Mouse (Mus musculus) lung, embryonic 14.5 days (tissue): ENCODE results near the gene Rsad2. TPM values are rescaled to one million over a fixed set of nuclear protein-coding genes. Genes with fewer than 3 reads are reported as not detected.
"Not testable (repeated sequence)": the region's sequence is repeated elsewhere in the genome, so short reads cannot be mapped to it uniquely, and the experiment has no call there.

Experiments
- ATAC-seq: fragments of 200-750 bp; cut with Nextera tagmentation; 2 replicates; pipeline ENCODE4 v1.8.0; 2017; ENCODE audit warnings: mild to moderate bottlenecking, moderate TSS enrichment, moderate library complexity; ENCODE audit not compliant: insufficient read depth
- DNase-seq: peaks from one replicate; pipeline ENCODE4 v3.0.0-alpha.2; 2015
- H3K27ac ChIP-seq: fragments of 300-500 bp; sonication (generic); 2 replicates; pipeline ENCODE4 v1.5.1; 2014; ENCODE audit warnings: low read depth, mild to moderate bottlenecking, moderate library complexity
- H3K27me3 ChIP-seq: fragments of 300-500 bp; sonication (generic); 2 replicates; pipeline ENCODE4 v1.6.1; 2014; ENCODE audit warnings: low read length, control low read depth; ENCODE audit not compliant: insufficient read depth
- H3K36me3 ChIP-seq: fragments of 300-500 bp; sonication (generic); 2 replicates; pipeline ENCODE4 v1.6.1; 2014; ENCODE audit warnings: control low read depth; ENCODE audit not compliant: insufficient read depth
- H3K4me1 ChIP-seq: fragments of 300-500 bp; sonication (generic); 2 replicates; pipeline ENCODE4 v1.6.1; 2014; ENCODE audit warnings: antibody characterized with exemption, control low read depth; ENCODE audit not compliant: insufficient read depth
- H3K4me2 ChIP-seq: fragments of 300-500 bp; sonication (generic); 2 replicates; pipeline ENCODE4 v1.6.1; 2014; ENCODE audit warnings: mild to moderate bottlenecking
- H3K4me3 ChIP-seq: fragments of 300-500 bp; sonication (generic); 2 replicates; pipeline ENCODE4 v1.5.1; 2014; ENCODE audit warnings: low read depth, low read length
- H3K9ac ChIP-seq: fragments of 300-500 bp; sonication (generic); 2 replicates; pipeline ENCODE4 v1.6.1; 2014
- H3K9me3 ChIP-seq: fragments of 300-500 bp; sonication (generic); 2 replicates; pipeline ENCODE4 v1.6.1; 2016; ENCODE audit warnings: low read depth, low read length, control low read depth
- CTCF ChIP-seq: IDR thresholded peaks from 2 replicates; pipeline ENCODE4 v1.5.1; 2016; ENCODE audit warnings: antibody characterized with exemption, low read depth
- WGBS: fragments of 180-500 bp; shearing (Covaris S2); extraction: QIAGEN DNeasy Blood & Tissue Kit; methylation state at CpG from one replicate; pipeline ENCODE4 v1.1.7; 2014; 5-methylcytosine and 5-hydroxymethylcytosine counted together
- polyA plus RNA-seq: library from polyadenylated mRNA; unstranded; fragments of >200 nt; fragmentation: Nextera tagmentation; extraction: Ambion mirVana; gene quantifications from 2 replicates; pipeline ENCODE4 v1.2.1, GENCODE M21; 2014

Rsad2 gene
- polyA plus RNA-seq, 1 experiment from 2014 or later, result 0.30 TPM

DNA sequence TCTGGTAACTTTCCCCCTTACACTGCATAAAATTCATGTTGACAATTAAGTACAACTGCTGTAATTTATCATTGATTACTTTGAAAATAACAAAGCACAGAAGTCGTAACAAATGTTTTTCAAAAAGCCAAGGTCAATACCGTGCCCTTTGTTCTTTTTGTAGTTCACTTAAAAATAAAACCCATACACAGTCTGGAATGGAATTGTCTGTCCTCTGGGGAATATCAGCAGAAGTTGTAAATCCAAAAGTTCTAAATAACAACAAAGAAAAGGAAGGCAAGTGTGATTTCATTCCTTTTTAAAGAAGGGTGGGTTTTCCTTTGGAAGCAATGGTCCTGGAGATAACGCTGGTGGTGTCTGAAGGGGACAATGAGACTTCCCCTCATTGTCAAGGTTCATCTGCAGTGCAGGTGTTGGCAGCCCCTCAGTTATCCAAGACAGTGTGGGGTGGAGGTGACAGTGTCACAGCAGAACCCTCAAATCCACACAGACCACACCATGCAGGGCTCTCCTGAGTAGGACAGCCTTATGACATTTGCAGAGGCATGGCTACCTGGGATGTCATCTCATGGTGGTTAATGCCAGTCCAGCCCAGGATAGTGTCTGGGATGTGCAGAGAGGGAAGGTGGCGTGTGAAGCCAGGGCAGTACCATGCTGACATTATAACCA is 9.7 kb downstream of the Rsad2 start:
- Histone ChIP-seq H3K4me3 (no peak overlapping the region), H3K27me3 (no peaks in the 10 kb centered on the region), H3K36me3 (no peaks in the 10 kb centered on the region), H3K4me1 (no peaks in the 10 kb centered on the region), H3K9me3 (no peaks in the 10 kb centered on the region), H3K9ac (no peak overlapping the region), H3K27ac (no peak overlapping the region), H3K4me2 (no peak overlapping the region)
- 76% methylated on average over 4 of the region's 4 CpGs for WGBS
- no peak for DNase-seq
- ATAC-seq, result no peak
- TF ChIP-seq CTCF, result no peak

DNA sequence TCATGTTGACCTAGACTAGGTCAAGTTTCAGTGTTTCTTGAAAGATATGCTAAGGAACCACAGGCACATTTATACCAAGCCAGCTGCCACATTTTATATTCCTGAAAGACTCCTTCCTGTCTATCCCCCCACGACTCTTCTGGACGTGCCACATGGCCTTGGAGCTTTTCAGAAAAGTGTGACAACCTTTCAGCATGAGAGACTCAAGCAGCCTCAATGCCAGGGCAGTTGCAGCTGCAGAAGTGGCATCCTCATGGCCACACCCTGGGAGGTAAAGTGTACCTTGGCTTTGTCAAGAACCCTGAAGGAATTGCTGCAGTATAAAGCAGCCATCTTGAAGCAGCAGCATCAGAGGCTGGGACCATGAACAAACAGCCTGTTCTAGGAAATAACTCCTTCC is 11.7 kb downstream of the Rsad2 start:
- 77% methylated on average over 2 of the region's 2 CpGs for WGBS
- Histone ChIP-seq H3K4me1 (no peaks in the 10 kb centered on the region), H3K9me3 (no peaks in the 10 kb centered on the region), H3K4me3 (no peak overlapping the region), H3K27ac (no peak overlapping the region), H3K9ac (no peak overlapping the region), H3K27me3 (no peaks in the 10 kb centered on the region), H3K4me2 (no peak overlapping the region), H3K36me3 (no peaks in the 10 kb centered on the region)
- no peak for DNase-seq
- TF ChIP-seq CTCF, result no peak
- no peak for ATAC-seq

DNA sequence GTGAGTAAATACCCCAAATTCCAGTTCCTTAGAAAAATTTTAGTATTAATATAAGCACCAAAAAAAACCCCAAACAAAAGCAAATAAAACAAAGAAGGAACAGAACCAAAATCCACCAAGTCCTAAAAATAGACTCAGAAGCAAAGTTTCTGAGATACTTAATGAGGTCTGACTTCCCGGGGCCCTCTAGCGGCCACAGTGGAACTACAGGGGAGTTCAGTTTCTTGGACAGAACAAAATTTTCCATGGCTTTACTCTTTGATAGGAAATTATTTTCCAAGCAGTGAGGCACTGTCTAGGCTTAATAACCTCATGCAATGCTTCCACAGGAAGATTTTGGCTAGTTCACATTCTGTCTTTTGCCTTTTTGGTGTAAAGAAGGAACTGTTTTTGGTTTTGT is 12.2 kb downstream of the Rsad2 start:
- no peak overlapping the region for H3K4me3 ChIP-seq
- WGBS, result 1% methylated on average over 2 of the region's 2 CpGs
- no peaks in the 10 kb centered on the region for H3K27me3 ChIP-seq
- DNase-seq (peak; percentile 93), ATAC-seq (no peak)
- no peak overlapping the region for H3K4me2 ChIP-seq
- no peaks in the 10 kb centered on the region for H3K4me1 ChIP-seq
- no peak overlapping the region for H3K9ac ChIP-seq
- peak; percentile 77 for TF ChIP-seq CTCF
- no peaks in the 10 kb centered on the region for H3K36me3 ChIP-seq
- H3K27ac ChIP-seq, result no peak overlapping the region
- H3K9me3 ChIP-seq, result no peaks in the 10 kb centered on the region

DNA sequence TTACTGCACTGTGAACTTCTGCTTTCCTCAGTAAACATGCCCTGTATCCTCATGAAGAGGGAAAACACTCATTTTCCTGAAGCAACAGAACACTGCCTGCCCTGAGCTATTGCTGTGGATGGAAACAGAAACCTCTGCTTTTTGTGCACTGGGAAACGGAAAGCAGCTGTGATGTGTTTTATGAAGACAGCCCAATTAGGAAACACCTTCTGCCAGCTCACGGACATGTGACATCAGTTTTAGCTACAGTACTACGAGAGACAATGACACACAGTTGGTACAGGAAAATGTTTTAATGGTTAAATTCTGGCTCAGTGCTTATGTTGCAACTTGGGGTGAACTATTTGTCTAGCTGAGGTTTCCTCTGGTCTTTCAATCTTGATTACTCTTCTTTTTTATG is 16.9 kb downstream of the Rsad2 start:
- Histone ChIP-seq H3K4me1 (peaks cover 8% of the 10 kb centered on the region; the same call in 1 of the 2 replicates), H3K9me3 (no peaks in the 10 kb centered on the region), H3K9ac (no peak overlapping the region), H3K4me3 (no peak overlapping the region), H3K36me3 (no peaks in the 10 kb centered on the region), H3K4me2 (no peak overlapping the region), H3K27me3 (no peaks in the 10 kb centered on the region), H3K27ac (no peak overlapping the region)
- no peak for TF ChIP-seq CTCF
- no peak for ATAC-seq
- WGBS, result 46% methylated on average over 3 of the region's 3 CpGs
- DNase-seq, result no peak

DNA sequence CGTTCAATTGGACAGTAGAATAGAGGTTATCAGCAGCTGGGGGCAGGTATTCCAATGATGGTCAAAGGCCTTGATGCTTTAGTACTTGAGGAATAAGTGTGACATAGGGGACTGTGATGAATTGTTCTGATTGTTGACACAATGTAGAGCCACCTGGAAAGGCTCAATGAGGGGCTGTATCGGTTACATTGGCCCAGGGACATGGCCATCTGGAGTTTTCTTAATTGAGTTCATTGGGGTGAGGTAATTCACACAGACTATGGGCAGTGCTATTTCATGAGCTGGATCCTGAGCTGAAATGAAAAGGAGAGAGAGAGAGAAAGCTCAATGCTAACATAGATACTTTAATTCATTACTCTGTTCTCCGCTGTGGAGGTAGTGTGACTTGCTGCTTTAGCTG is 18.3 kb downstream of the Rsad2 start:
- no peak overlapping the region for H3K27ac ChIP-seq
- 52% methylated on average over 3 of the region's 3 CpGs for WGBS
- peaks cover 8% of the 10 kb centered on the region; the same call in 1 of the 2 replicates for H3K4me1 ChIP-seq
- H3K4me2 ChIP-seq, result no peak overlapping the region
- ATAC-seq (no peak), DNase-seq (no peak)
- no peaks in the 10 kb centered on the region for H3K9me3 ChIP-seq
- no peaks in the 10 kb centered on the region for H3K36me3 ChIP-seq
- H3K9ac ChIP-seq, result no peak overlapping the region
- no peak for TF ChIP-seq CTCF
- no peaks in the 10 kb centered on the region for H3K27me3 ChIP-seq
- H3K4me3 ChIP-seq, result no peak overlapping the region

DNA sequence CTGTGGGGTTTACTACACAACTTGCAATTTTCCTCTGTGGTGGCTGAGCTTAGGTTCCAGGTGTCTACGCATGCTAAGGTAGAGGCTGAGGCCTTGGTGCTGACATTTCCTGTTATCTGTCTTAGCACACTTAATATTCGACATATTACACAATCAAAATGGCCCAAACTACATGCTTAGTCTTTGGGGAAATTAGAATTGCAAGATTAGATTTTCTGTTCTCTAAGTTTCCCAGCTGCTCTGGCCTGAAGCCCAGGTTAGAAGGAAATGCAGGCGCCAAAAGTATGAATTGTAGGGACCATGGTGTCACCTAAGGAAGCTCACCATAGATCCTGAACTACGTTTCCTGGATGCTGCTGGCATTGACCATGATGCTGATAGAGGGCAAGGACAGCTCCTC is 19.9 kb downstream of the Rsad2 start:
- Histone ChIP-seq H3K27ac (no peak overlapping the region), H3K4me3 (no peak overlapping the region), H3K36me3 (no peaks in the 10 kb centered on the region), H3K4me1 (peaks cover 8% of the 10 kb centered on the region; the same call in 1 of the 2 replicates), H3K9ac (no peak overlapping the region), H3K9me3 (no peaks in the 10 kb centered on the region), H3K27me3 (no peaks in the 10 kb centered on the region), H3K4me2 (no peak overlapping the region)
- 54% methylated on average over 4 of the region's 4 CpGs for WGBS
- peak; percentile 69 for DNase-seq
- no peak for TF ChIP-seq CTCF
- ATAC-seq, result no peak

DNA sequence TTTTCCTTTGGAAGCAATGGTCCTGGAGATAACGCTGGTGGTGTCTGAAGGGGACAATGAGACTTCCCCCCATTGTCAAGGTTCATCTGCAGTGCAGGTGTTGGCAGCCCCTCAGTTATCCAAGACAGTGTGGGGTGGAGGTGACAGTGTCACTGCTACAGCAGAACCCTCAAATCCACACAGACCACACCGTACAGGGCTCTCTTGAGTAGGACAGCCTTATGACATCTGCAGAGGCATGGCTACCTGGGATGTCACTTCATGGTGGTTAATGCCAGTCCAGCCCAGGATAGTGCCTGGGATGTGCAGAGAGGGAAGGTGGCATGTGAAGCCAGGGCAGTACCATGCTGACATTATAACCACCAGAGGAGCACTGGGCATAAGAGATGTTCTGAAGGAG is 27.5 kb downstream of the Rsad2 start:
- not testable (repeated sequence) for H3K27ac ChIP-seq, H3K4me1 ChIP-seq, H3K9ac ChIP-seq, H3K4me3 ChIP-seq, H3K9me3 ChIP-seq, DNase-seq, ATAC-seq, H3K27me3 ChIP-seq, H3K36me3 ChIP-seq, H3K4me2 ChIP-seq
- 76% methylated on average over 2 of the region's 2 CpGs for WGBS
